Mouse (Mus musculus) liver, embryonic 12.5 days (tissue): ENCODE measurements around the gene Trim7. TPM values are rescaled to one million over a fixed set of nuclear protein-coding genes. Genes with fewer than 3 reads are reported as not detected.
"Not testable (repeated sequence)": the region's sequence is repeated elsewhere in the genome, so short reads cannot be mapped to it uniquely, and the experiment has no call there.

Source experiments
- ATAC-seq: fragments of 200-750 bp; cut with Nextera tagmentation; 2 replicates; pipeline ENCODE4 v1.8.0; 2017; ENCODE audit warnings: moderate number of reproducible peaks, mild to moderate bottlenecking, moderate library complexity
- H3K27ac ChIP-seq: fragments of 300-500 bp; sonication (generic); 2 replicates; pipeline ENCODE4 v1.5.1; 2016; ENCODE audit warnings: mild to moderate bottlenecking
- H3K27me3 ChIP-seq: fragments of 300-500 bp; sonication (generic); replicated peaks from 2 replicates; pipeline ENCODE4 v1.6.1; 2016; ENCODE audit warnings: mild to moderate bottlenecking, moderate library complexity
- H3K36me3 ChIP-seq: fragments of 300-500 bp; sonication (generic); 2 replicates; pipeline ENCODE4 v1.6.1; 2016; ENCODE audit warnings: mild to moderate bottlenecking, moderate library complexity
- H3K4me1 ChIP-seq: fragments of 300-500 bp; sonication (generic); 2 replicates; pipeline ENCODE4 v1.6.1; 2016
- H3K4me2 ChIP-seq: fragments of 300-500 bp; sonication (generic); 2 replicates; pipeline ENCODE4 v1.6.1; 2016; ENCODE audit warnings: mild to moderate bottlenecking, moderate library complexity
- H3K4me3 ChIP-seq: fragments of 300-500 bp; sonication (generic); 2 replicates; pipeline ENCODE4 v1.5.1; 2016; ENCODE audit warnings: mild to moderate bottlenecking, moderate library complexity
- H3K9ac ChIP-seq: fragments of 300-500 bp; sonication (generic); 2 replicates; pipeline ENCODE4 v1.6.1; 2016; ENCODE audit warnings: mild to moderate bottlenecking, moderate library complexity
- H3K9me3 ChIP-seq: fragments of 300-500 bp; sonication (generic); replicated peaks from 2 replicates; pipeline ENCODE4 v1.6.1; 2016; ENCODE audit warnings: mild to moderate bottlenecking, moderate library complexity
- WGBS: fragments of 180-500 bp; shearing (Covaris S2); methylation state at CpG from one replicate; pipeline ENCODE4 v1.1.7; 2016; ENCODE audit not compliant: insufficient replicate concordance; 5-methylcytosine and 5-hydroxymethylcytosine counted together
- polyA plus RNA-seq: library from polyadenylated mRNA; unstranded; fragments of >200 nt; fragmentation: Nextera tagmentation; extraction: Ambion mirVana; gene quantifications from 2 replicates; pipeline ENCODE4 v1.2.1, GENCODE M21; 2016

Gene Trim7
- polyA plus RNA-seq, 1 experiment from 2014 or later: not detected

DNA sequence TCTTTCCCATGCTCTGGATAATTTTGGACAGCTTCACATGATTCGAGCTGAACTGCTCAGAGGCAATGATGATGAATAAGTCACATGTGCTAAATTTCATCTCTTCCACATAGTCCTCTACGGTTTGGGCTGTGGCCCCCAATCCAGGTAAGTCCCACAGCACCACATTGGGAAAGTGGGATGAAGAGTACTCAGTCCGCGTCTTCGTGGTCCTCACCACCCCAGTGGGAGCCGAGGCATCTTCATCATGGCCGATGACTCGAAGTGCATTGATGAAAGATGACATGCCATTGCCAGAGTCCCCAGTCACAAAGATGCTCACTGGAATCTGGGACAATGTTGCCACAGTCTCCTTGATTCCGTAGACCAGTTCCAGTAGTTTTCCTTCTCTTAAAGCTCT is 40.5 kb downstream of the Trim7 start:
- Histone ChIP-seq H3K36me3 (peaks cover 32% of the 10 kb centered on the region), H3K4me1 (peaks cover 33% of the 10 kb centered on the region), H3K4me3 (no peak overlapping the region), H3K4me2 (no peak overlapping the region), H3K9me3 (no peaks in the 10 kb centered on the region), H3K27ac (no peak overlapping the region), H3K27me3 (no peaks in the 10 kb centered on the region), H3K9ac (no peak overlapping the region)
- ATAC-seq: no peak
- 85% methylated on average over 9 of the region's 9 CpGs for WGBS

DNA sequence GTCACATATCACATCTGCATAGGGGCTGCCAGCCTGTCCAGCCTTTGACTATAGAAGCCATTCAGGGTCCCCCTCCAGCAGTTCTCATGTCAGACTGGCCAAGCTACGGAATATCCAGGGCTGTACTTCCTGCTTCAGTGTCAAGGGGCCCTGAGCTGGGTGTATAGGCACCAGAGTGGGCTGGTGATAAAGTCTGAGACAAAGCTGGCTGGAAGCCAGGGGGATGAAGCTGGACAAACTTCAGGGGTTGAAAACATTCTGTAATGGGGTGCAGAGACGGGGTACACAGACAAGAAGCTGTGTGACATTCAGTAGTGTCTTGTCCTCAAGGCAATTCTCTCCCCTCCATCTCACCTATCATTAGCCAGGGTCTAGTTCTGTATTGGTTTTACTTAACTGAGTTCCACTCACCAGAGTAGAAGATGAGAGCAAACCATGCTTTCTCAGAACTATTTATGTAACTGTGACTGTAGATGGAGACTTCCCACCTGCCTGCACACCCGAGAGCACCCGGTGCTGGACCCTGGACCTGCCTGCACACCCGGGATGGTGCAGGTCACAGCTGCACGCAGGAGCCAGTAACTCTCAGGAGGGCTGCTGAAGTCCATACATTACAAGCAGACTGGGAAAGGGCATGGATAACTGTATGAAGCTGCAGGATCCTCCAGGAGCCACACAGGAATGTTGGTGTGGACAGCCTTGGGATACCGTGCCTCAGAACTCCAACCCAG is 43.6 kb downstream of the Trim7 start:
- Histone ChIP-seq H3K27me3 (no peaks in the 10 kb centered on the region), H3K9me3 (no peaks in the 10 kb centered on the region), H3K4me1 (peaks cover 61% of the 10 kb centered on the region), H3K9ac (peak overlapping the region; percentile 70), H3K4me3 (peak overlapping the region; percentile 65), H3K27ac (peak overlapping the region; percentile 89), H3K4me2 (peak overlapping the region; percentile 72), H3K36me3 (peaks cover 29% of the 10 kb centered on the region)
- 50% methylated on average over 7 of the region's 7 CpGs for WGBS
- no peak for ATAC-seq

DNA sequence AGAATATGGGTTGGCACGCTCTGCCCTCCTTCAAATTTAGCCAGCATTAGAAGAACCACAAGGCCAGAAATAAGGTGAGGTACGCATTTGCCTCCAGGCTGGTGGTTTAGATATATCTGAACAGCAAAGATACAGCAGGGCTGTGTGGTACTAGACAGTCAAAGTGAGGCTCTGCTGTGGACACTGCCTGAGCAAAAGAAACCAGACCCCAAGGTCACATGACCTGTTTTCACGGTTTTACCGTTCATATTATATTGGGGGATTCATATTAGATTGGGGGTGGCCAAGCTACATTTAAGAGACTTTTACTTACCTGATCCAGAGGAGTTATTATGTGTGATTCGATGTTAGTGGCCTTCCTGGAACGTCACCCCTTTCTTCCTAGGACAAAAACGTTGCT is 44.8 kb downstream of the Trim7 start:
- Histone ChIP-seq H3K36me3 (peaks cover 20% of the 10 kb centered on the region), H3K4me1 (peaks cover 66% of the 10 kb centered on the region)
- 15% methylated on average over 7 of the region's 7 CpGs for WGBS

DNA sequence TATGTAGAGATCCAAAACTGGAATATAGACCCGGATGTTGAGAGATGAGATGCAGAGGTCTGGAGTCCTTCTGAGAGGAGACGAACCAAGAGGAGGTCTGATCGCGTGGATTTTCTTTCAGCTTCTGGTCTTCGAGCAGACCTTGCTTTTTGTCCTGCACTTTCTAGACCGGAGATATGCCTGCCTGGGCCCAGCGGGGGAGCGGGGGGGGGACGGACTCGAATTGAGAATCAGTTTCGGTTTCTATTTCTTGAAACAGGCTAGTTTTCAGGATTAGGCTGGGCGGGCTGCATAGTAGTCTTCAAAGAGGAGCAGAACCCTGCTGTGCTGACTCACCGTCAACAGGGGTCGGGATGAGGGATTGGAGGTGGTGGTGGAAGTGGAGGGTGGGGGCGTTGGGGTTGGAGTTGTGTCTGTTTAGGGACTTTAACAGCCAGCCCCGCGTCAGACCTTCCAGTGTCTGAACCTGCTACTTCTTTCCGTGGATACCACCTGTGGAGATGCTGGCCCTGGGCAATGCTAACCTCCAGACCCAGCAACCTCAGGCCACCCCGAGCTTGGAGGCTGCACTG is 45.3 kb downstream of the Trim7 start, which contains the start of gene Irgm1:
Irgm1 (minus strand) TSS at position 483 of the 572 bp plus-strand sequence.
- WGBS: under 1% methylated on average over 19 of the region's 19 CpGs
- Histone ChIP-seq H3K27me3 (no peaks in the 10 kb centered on the region), H3K4me3 (peak within 1 kb of the TSS; percentile 65), H3K9ac (peak within 1 kb of the TSS; percentile 70), H3K4me1 (peaks cover 66% of the 10 kb centered on the region), H3K36me3 (peaks cover 15% of the 10 kb centered on the region), H3K4me2 (peak within 1 kb of the TSS; percentile 72), H3K27ac (peak within 1 kb of the TSS; percentile 89), H3K9me3 (no peaks in the 10 kb centered on the region)
- ATAC-seq: peak; percentile 63

More for the DNA sequence above, 44.8 kb downstream of the Trim7 start:
- Histone ChIP-seq H3K9ac (peak overlapping the region; percentile 70), H3K9me3 (no peaks in the 10 kb centered on the region), H3K27me3 (no peaks in the 10 kb centered on the region), H3K4me2 (peak overlapping the region; percentile 72), H3K4me3 (peak overlapping the region; percentile 65), H3K27ac (peak overlapping the region; percentile 89)
- peak; percentile 23; the same call in 1 of the 2 replicates for ATAC-seq

DNA sequence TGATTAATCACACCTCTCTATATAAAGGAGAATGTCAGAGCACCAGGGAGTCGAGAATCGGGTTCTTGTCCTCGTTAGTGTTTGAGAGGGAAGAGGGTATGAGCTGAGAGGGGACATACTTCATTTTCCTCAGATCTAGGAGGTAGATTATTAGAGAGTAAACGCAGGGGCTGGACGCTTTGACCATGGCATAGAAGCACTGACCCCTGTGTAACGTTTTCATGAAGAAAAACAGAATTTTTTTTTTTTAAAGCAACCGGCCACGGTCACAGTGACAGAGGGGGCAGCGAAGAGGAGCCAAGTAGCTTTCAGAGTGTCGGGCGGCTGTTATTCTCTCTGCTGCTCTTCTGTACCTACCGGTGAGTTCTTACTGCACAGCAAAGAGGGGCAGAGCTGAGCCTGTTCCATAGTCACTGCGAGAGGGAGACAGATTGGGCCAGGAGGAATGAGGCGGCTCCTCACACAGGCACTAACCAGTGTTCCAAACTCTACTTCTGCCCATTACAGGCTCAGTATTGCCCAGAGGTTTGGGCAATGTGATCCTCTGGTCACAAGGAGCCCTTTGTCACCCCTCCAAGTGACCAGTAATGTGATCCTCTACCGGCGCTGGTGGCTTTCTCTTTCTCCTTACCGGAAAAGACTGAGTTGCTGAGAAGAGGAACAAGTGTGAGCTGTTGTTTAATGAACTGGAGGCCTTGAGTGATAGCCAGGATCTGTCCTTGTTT is 46.0 kb downstream of the Trim7 start:
- Histone ChIP-seq H3K4me3 (peak overlapping the region; percentile 65), H3K4me1 (peaks cover 66% of the 10 kb centered on the region), H3K4me2 (peak overlapping the region; percentile 72), H3K9ac (peak overlapping the region; percentile 70), H3K27me3 (no peaks in the 10 kb centered on the region), H3K27ac (peak overlapping the region; percentile 89), H3K9me3 (no peaks in the 10 kb centered on the region), H3K36me3 (peaks cover 8% of the 10 kb centered on the region)
- 7% methylated on average over 17 of the region's 17 CpGs for WGBS
- peak; percentile 8 for ATAC-seq

DNA sequence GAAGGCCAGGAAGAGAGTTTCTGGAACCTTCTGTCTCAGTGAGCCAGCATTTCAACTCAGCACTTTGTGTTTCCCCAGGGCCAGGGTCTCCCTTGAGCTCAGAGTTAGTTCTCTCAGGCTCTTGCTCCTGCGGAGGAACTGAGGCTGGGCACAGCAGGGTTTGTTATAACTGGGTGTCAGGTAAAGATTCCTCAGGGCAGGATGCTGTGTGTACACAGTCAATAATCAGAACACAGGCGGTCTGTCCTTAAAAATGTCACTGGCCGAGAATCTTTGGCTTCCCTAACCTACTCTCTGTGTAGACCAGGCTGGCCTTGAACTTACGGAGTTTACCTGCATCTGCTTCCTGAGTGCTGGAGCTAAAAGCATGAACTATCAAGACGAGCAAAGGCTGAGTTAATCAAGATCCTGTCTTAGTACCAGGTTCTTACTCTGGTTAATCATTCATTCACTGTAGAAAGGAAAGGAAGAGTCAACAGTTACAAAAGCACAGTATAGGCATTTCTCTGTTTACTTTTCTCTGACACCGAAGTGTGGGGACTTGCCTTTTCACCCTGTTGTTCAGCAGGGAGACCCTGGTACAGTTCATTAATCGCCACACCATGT is 46.9 kb downstream of the Trim7 start:
- H3K4me3 ChIP-seq: peak overlapping the region; percentile 65
- H3K36me3 ChIP-seq: 0 out of 2 replicates have a peak, but pooled peaks cover 3% of the 10 kb centered on the region
- WGBS: 58% methylated on average over 7 of the region's 7 CpGs
- peak overlapping the region; percentile 70 for H3K9ac ChIP-seq
- peak overlapping the region; percentile 89 for H3K27ac ChIP-seq
- no peaks in the 10 kb centered on the region for H3K27me3 ChIP-seq
- H3K4me1 ChIP-seq: peaks cover 61% of the 10 kb centered on the region
- H3K9me3 ChIP-seq: no peaks in the 10 kb centered on the region
- peak overlapping the region; percentile 72 for H3K4me2 ChIP-seq
- ATAC-seq: no peak

DNA sequence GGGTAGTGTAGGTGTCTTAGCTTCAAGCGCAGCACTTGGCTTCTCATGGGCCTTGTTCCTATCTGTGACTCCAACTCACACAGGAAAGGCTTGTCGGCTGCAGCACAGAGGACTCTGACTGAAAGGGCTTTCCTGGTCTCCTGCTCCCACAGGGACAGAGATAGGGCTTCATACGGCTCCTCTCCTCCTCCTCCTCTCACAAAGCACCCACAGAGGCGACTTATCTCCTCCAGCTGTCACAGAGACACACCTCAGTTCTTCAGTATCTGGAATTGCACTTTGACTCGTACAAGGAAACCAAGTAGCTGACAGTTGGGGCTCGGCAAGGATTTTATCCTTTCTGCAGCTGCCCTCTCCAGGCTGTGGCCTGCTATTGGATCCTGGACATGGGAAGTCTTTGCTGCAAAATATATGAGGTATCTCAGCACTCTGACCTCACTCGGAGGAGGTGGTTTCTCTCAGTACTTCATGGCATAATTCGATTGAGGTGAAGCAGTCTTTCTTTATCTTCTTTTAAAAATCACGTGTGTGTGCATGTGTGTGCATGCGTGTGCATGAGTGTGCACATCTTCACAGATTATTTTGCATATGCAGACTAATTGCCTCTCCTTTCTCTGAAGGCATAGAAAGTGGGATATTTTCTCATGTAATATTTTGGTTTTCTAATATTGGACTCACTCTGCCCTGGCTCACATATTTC is 47.8 kb downstream of the Trim7 start:
- ATAC-seq: peak; percentile 84
- H3K9me3 ChIP-seq: no peaks in the 10 kb centered on the region
- H3K36me3 ChIP-seq: no peaks in the 10 kb centered on the region
- WGBS: 17% methylated on average over 10 of the region's 10 CpGs
- H3K27ac ChIP-seq: peak overlapping the region; percentile 89
- peak overlapping the region; percentile 65 for H3K4me3 ChIP-seq
- peak overlapping the region; percentile 72 for H3K4me2 ChIP-seq
- no peaks in the 10 kb centered on the region for H3K27me3 ChIP-seq
- peaks cover 54% of the 10 kb centered on the region for H3K4me1 ChIP-seq
- peak overlapping the region; percentile 43 for H3K9ac ChIP-seq

DNA sequence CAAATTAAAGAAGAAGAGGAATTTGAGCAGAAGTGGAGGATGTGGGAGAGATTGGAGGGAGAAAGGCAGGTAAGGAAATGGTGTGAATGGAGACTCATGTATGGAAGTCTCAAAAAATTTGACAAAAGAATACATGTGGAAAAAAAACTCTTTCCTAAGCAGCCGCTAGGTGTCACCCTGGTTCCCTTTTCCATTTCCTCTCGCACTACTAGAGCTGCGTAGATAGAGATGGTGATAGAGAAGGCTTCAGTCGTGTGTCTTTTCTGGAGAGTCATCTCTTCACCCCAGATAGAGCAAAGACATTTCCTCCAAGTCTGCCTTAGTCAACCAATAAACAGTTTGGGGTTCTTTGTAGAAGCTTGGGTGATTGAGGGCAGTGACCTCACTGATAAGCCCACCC is 48.5 kb downstream of the Trim7 start:
- H3K27me3 ChIP-seq: no peaks in the 10 kb centered on the region
- no peaks in the 10 kb centered on the region for H3K36me3 ChIP-seq
- H3K9ac ChIP-seq: peak overlapping the region; percentile 28; the same call in 1 of the 2 replicates
- peak overlapping the region; percentile 72 for H3K4me2 ChIP-seq
- ATAC-seq: no peak
- peaks cover 47% of the 10 kb centered on the region for H3K4me1 ChIP-seq
- no peaks in the 10 kb centered on the region for H3K9me3 ChIP-seq
- WGBS: 0% methylated on average over 4 of the region's 4 CpGs
- no peak overlapping the region for H3K4me3 ChIP-seq
- H3K27ac ChIP-seq: peak overlapping the region; percentile 89

DNA sequence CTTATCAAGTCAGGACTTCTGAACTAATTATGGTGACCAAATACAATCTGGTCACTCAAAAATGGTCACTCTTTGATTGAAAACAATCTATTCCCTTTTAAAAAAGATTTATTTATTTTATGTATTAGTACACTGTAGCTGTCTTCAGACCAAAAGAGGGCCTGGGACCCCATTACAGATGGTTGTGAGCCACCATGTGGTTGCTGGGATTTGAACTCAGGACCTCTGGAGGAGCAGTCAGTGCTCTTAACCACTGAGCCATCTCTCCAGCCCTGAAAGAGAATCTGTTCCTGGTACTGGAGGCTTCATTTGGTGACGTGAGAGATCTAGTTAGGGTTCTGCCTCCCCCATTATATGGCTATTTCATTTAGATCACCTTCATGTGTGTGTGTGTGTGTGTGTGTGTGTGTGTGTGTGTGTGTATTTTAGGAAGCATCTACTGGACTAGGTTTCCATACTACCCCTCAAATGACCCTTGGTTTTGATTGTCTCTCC is 49.5 kb downstream of the Trim7 start:
- not testable (repeated sequence) for H3K4me2 ChIP-seq, H3K4me3 ChIP-seq, H3K9me3 ChIP-seq, H3K27me3 ChIP-seq, H3K36me3 ChIP-seq, H3K27ac ChIP-seq, ATAC-seq, H3K9ac ChIP-seq
- peaks cover 38% of the 10 kb centered on the region for H3K4me1 ChIP-seq
- 59% methylated on average over 1 of the region's 1 CpGs for whole genome bisulfite sequencing

DNA sequence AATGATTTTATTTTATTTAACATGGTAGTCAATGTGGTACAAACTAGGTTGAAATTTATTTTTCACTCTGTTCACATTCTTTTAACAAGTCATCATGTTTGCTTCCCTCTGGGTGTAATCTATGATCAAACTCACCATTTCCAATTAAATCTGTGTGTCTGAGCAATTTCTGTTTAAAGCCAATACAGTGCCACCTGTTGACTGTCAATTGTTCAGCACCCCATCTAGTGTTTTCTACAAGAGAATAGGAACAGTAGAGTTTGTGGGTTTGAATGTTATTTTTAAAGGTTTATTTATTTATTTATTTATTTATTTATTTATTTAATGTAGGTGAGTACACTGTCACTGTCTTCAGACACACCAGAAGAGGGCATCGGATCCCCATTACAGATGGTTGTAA is 50.7 kb downstream of the Trim7 start:
- Histone ChIP-seq H3K9me3 (no peaks in the 10 kb centered on the region), H3K4me1 (peaks cover 33% of the 10 kb centered on the region), H3K27ac (no peak overlapping the region), H3K27me3 (no peaks in the 10 kb centered on the region), H3K4me2 (no peak overlapping the region), H3K9ac (no peak overlapping the region), H3K4me3 (no peak overlapping the region), H3K36me3 (no peaks in the 10 kb centered on the region)
- 90% methylated on average over 1 of the region's 1 CpGs for WGBS
- no peak for ATAC-seq

DNA sequence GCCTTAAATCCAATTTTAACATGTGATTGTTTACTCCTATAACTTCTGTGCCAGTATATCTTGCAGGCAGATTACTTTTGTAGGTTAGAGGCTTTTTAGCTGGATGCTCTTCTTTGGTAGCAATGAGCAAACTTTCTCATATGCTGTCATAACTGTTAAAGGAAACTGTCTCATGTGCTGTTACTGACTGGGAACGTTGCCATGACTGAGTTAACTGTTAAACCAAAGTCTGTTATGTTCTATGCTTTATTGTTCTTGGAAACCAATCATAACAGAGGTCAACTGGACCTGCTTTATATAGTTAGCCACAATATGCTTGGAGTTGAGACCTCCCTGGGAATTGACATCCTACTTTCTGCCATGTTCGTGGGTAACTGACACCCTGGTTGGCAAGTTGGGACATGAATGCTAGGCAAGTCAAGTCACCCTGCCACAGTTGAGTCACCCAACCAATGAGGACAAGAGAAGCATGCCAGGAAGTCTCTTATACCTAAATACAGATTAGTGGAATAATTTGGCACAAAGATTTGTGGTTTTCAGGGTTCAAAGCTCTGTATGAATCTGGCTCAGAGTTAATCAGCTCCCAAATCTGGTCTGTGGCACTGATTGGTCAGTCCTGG is 73.0 kb downstream of the Trim7 start:
- Histone ChIP-seq H3K4me3 (no peak overlapping the region), H3K9me3 (no peaks in the 10 kb centered on the region), H3K27ac (no peak overlapping the region), H3K4me2 (no peak overlapping the region), H3K9ac (no peak overlapping the region), H3K27me3 (no peaks in the 10 kb centered on the region), H3K4me1 (no peaks in the 10 kb centered on the region), H3K36me3 (no peaks in the 10 kb centered on the region)
- no peak for ATAC-seq
- WGBS: 59% methylated on average over 2 of the region's 2 CpGs
